Mouse (Mus musculus): ENCODE measurements around the gene Ddost.

- TF ChIP-seq POLR2A (IDR thresholded peaks at IDR 0.05; ENCODE audit: borderline replicate concordance, insufficient read depth, low read length) (no peak), CTCF (IDR thresholded peaks at IDR 0.05; ENCODE audit: borderline replicate concordance, insufficient read depth, low read depth, low read length) (no peak)
Measured at GRCm38 (mm10) chr4:138259482-138259881, 45.0 kb upstream of the Ddost start.

Measured in cerebellum, adult 2 months (tissue).